Mouse (Mus musculus) bone marrow, adult 2 months (tissue): ENCODE data around the gene Sh3bp5.

Experiments
- CTCF ChIP-seq: fragments of 200-500 bp; IDR thresholded peaks from 2 replicates; pipeline ENCODE4 v1.5.1; 2011; ENCODE audit warnings: low read length, control low read depth; ENCODE audit not compliant: control insufficient read depth, insufficient read depth
- POLR2A ChIP-seq: fragments of 200-500 bp; IDR thresholded peaks from 2 replicates; pipeline ENCODE4 v1.6.1; 2011; ENCODE audit warnings: low read depth, mild to moderate bottlenecking, control low read depth, low read length, borderline replicate concordance; ENCODE audit not compliant: control insufficient read depth

DNA sequence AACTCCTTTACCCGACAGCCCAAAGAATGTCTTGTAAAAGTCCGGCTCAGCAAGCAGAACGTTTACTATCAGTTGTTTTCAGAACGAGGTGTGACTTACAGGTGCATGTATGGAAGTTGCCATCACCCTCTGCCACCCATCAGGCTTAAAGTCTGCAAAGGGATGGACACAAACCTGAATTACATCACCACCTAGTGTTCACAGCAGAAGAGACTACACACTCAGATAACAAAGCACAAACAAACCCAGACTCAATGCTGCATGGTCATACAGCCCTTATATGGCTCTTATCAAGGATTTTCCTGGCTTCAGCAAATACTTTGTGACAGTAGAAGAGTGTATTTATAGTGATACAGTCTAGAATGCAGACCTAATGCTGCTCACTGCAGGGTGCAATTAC lies 108.2 kb downstream of the Sh3bp5 start:
- no peak for TF ChIP-seq CTCF
- no peak for TF ChIP-seq POLR2A
